Comparison of ENCODE assay signal across 19 mouse cellular contexts in genomic region chr8:71513018-71513754, GRCm38 (mm10). TPM values are rescaled to one million over a fixed set of nuclear protein-coding genes. Genes with fewer than 3 reads are reported as not detected.
DNase-seq lines count a peak whose midpoint lies in the region; ATAC-seq and TF ChIP-seq lines count a peak whose summit lies in the region.
"Had no signal": no experiment of that assay in that cellular context is flagged by ENCODE, and none has a peak within 500 bp of the region (broad histone marks: within the 10 kb centered on the region; RNA-seq: fewer than 3 reads in every experiment).

No protein-coding gene starts in this region.

- no peak for ATAC-seq in liver, embryonic 14.5 days (ENCODE audit: insufficient read depth)
- ATAC-seq in liver, embryonic 12.5 days: no peak
- ATAC-seq in granulocyte monocyte progenitor cell, adult 5-6 weeks (replicated peaks; ENCODE audit: poor library complexity, severe bottlenecking): 0 out of 2 replicates have a peak, but pooled peaks have one; percentile 34
- ATAC-seq: forebrain, postnatal 0 days; hindbrain, postnatal 0 days had no signal

- WGBS in heart, embryonic 10.5 days: 53% methylated on average over 15 of the region's 15 CpGs
- 29% methylated on average over 15 of the region's 15 CpGs for WGBS in liver, embryonic 14.5 days (ENCODE audit: insufficient replicate concordance)
- WGBS in liver, embryonic 12.5 days (ENCODE audit: insufficient replicate concordance): 41% methylated on average over 15 of the region's 15 CpGs

- no peaks in the 10 kb centered on the region for H3K9me3 ChIP-seq in heart, embryonic 10.5 days
- no peaks in the 10 kb centered on the region for H3K9me3 ChIP-seq in liver, embryonic 14.5 days (ENCODE audit: control insufficient read depth, low read length)
- no peaks in the 10 kb centered on the region for H3K9me3 ChIP-seq in liver, embryonic 12.5 days (replicated peaks)
- H3K9me3 ChIP-seq: liver, embryonic 15.5 days; midbrain, embryonic 10.5 days had no signal

- no peak overlapping the region for H3K4me2 ChIP-seq in liver, embryonic 14.5 days (ENCODE audit: low read depth)
- H3K4me2 ChIP-seq in liver, embryonic 12.5 days: no peak overlapping the region
- H3K4me2 ChIP-seq: liver, embryonic 15.5 days had no signal

- H3K27ac ChIP-seq in heart, embryonic 10.5 days: 0 out of 2 replicates have a peak overlapping the region, but pooled peaks have one; percentile 57
- no peak overlapping the region for H3K27ac ChIP-seq in liver, embryonic 14.5 days
- H3K27ac ChIP-seq in liver, embryonic 12.5 days: no peak overlapping the region
- H3K27ac ChIP-seq: hindbrain, postnatal 0 days; liver, embryonic 15.5 days; midbrain, embryonic 10.5 days had no signal

- TF ChIP-seq EP300 in liver, embryonic 14.5 days (IDR thresholded peaks at IDR 0.05; ENCODE audit: low read depth): no peak

- peaks cover 25% of the 10 kb centered on the region for H3K4me1 ChIP-seq in heart, embryonic 10.5 days
- peaks cover 5 to 7% of the 10 kb centered on the region in 2 experiments; a peak in 3 of 4 replicates for H3K4me1 ChIP-seq in liver, embryonic 14.5 days (replicated peaks; ENCODE audit: control insufficient read depth in 2 of 2, insufficient read depth in 2 of 2, low read length in 1 of 2)
- peaks cover 32% of the 10 kb centered on the region for H3K4me1 ChIP-seq in liver, embryonic 12.5 days

- no peaks in the 10 kb centered on the region for H3K36me3 ChIP-seq in heart, embryonic 10.5 days
- no peaks in the 10 kb centered on the region for H3K36me3 ChIP-seq in liver, embryonic 14.5 days (replicated peaks; ENCODE audit: control insufficient read depth, insufficient read depth, low read depth)
- no peaks in the 10 kb centered on the region for H3K36me3 ChIP-seq in liver, embryonic 12.5 days
- H3K36me3 ChIP-seq: liver, embryonic 15.5 days; midbrain, embryonic 10.5 days had no signal

- 0 out of 2 replicates have a peak, but pooled peaks have one; percentile 8 for TF ChIP-seq CTCF in liver, embryonic 14.5 days (IDR thresholded peaks at IDR 0.05; ENCODE audit: low read depth)

- no peak overlapping the region for H3K4me3 ChIP-seq in heart, embryonic 10.5 days
- no peak overlapping the region for H3K4me3 ChIP-seq in liver, embryonic 14.5 days (ENCODE audit: insufficient read depth in 1 of 2, low read depth in 2 of 2, low read length in 2 of 2)
- H3K4me3 ChIP-seq in liver, embryonic 12.5 days: no peak overlapping the region
- H3K4me3 ChIP-seq: erythroblast, embryonic 14.5 days; liver, embryonic 15.5 days; midbrain, embryonic 10.5 days had no signal

- H3K9ac ChIP-seq in liver, embryonic 14.5 days (replicated peaks): no peak overlapping the region
- H3K9ac ChIP-seq in liver, embryonic 12.5 days: no peak overlapping the region
- H3K9ac ChIP-seq: forebrain, postnatal 0 days; liver, embryonic 15.5 days had no signal

- peaks cover 38% of the 10 kb centered on the region for H3K27me3 ChIP-seq in heart, embryonic 10.5 days (ENCODE audit: insufficient read depth, poor library complexity, severe bottlenecking)
- H3K27me3 ChIP-seq in liver, embryonic 14.5 days (ENCODE audit: control insufficient read depth, insufficient read depth, low read length): peaks cover 8% of the 10 kb centered on the region
- peaks cover 34% of the 10 kb centered on the region for H3K27me3 ChIP-seq in liver, embryonic 12.5 days (replicated peaks)

- no peak for DNase-seq in heart, embryonic 10.5 days (ENCODE audit: low spot score)
- no peak for DNase-seq in heart, postnatal 10 days
- no peak for DNase-seq in liver, embryonic 14.5 days (ENCODE audit: low read depth in 3 of 3, low spot score in 3 of 3)
- DNase-seq in lung, postnatal 4 days: peak; percentile 36 to 60
- no peak for DNase-seq in neural tube, embryonic 10.5 days (ENCODE audit: extremely low spot score, low spot score)
- DNase-seq in embryo, embryonic 10.5 days (ENCODE audit: low spot score): no peak
- DNase-seq: cerebellum, adult 18-20 months; embryo, embryonic 11 days; forebrain, postnatal 0 days; gastrocnemius, postnatal 36 days; heart, postnatal 36 days; left cerebral cortex, postnatal 4 days had no signal

- intact Hi-C loops in heart, postnatal 10 days (cut with DNase I): no loop called here

RNA-seq across cellular contexts. Expression of gene Plvap, which starts 1.6 kb away (rescaled TPM):
- 174 and 198 TPM in 2 replicates for polyA plus RNA-seq in heart, embryonic 10.5 days (2016; fragmentation: Nextera tagmentation; extraction: Ambion mirVana)
- total RNA-seq in heart, postnatal 10 days (2021): 10 to 100 TPM; 21.8 to 22.0 TPM
- polyA plus RNA-seq in liver, embryonic 14.5 days (2012; rRNA removed): 15.4 and 16.8 TPM in 2 replicates
- polyA plus RNA-seq in liver, embryonic 14.5 days (2014; fragmentation: Nextera tagmentation; extraction: Ambion mirVana): 15.9 and 18.4 TPM in 2 replicates
- polyA plus RNA-seq in liver, embryonic 12.5 days (2016; fragmentation: Nextera tagmentation; extraction: Ambion mirVana): 44.8 and 46.7 TPM in 2 replicates
- not detected in 2 replicates for total RNA-seq in granulocyte monocyte progenitor cell, adult 5-6 weeks (2014; fragmentation: Nextera tagmentation)
- total RNA-seq in granulocyte monocyte progenitor cell, adult 5-6 weeks (2017): 0.10 and 0.43 TPM in 2 replicates

RNA-seq across cellular contexts. Expression of gene Ccdc194, which starts 12.3 kb away (rescaled TPM):
- 0.99 and 1.3 TPM in 2 replicates for polyA plus RNA-seq in heart, embryonic 10.5 days (2016; fragmentation: Nextera tagmentation; extraction: Ambion mirVana)
- total RNA-seq in heart, postnatal 10 days (2021): under 1 TPM in 1 of 2 experiments, not detected in 1; 0.17 TPM
- polyA plus RNA-seq in liver, embryonic 14.5 days (2012; rRNA removed): 0.09 and 0.11 TPM in 2 replicates
- 0.19 TPM in 1 of 2 replicates, not detected in the other for polyA plus RNA-seq in liver, embryonic 14.5 days (2014; fragmentation: Nextera tagmentation; extraction: Ambion mirVana)
- polyA plus RNA-seq in liver, embryonic 12.5 days (2016; fragmentation: Nextera tagmentation; extraction: Ambion mirVana): 0.30 and 0.57 TPM in 2 replicates
- total RNA-seq in granulocyte monocyte progenitor cell, adult 5-6 weeks (2014; fragmentation: Nextera tagmentation): not detected in 2 replicates
- not detected in 2 replicates for total RNA-seq in granulocyte monocyte progenitor cell, adult 5-6 weeks (2017)
- total RNA-seq: gastrocnemius, postnatal 36 days; heart, postnatal 36 days; hindbrain, postnatal 0 days; layer of hippocampus, adult 8-10 months; left cerebral cortex, postnatal 4 days had no signal
- polyA plus RNA-seq: erythroblast, embryonic 14.5 days had no signal

RNA-seq across cellular contexts. Expression of gene Bst2, which starts 24.1 kb away (rescaled TPM):
- polyA plus RNA-seq in heart, embryonic 10.5 days (2016; fragmentation: Nextera tagmentation; extraction: Ambion mirVana): 16.8 and 20.7 TPM in 2 replicates
- total RNA-seq in heart, postnatal 10 days (2021): 10 to 100 TPM; 13.0 to 13.5 TPM
- 41.1 and 44.4 TPM in 2 replicates for polyA plus RNA-seq in liver, embryonic 14.5 days (2012; rRNA removed)
- polyA plus RNA-seq in liver, embryonic 14.5 days (2014; fragmentation: Nextera tagmentation; extraction: Ambion mirVana): 12.2 and 14.2 TPM in 2 replicates
- polyA plus RNA-seq in liver, embryonic 12.5 days (2016; fragmentation: Nextera tagmentation; extraction: Ambion mirVana): 28.7 and 29.4 TPM in 2 replicates
- 47.0 and 55.7 TPM in 2 replicates for total RNA-seq in granulocyte monocyte progenitor cell, adult 5-6 weeks (2014; fragmentation: Nextera tagmentation)
- total RNA-seq in granulocyte monocyte progenitor cell, adult 5-6 weeks (2017): 49.1 and 58.3 TPM in 2 replicates

RNA-seq across cellular contexts. Expression of gene Gtpbp3, which starts 25.3 kb away (rescaled TPM):
- polyA plus RNA-seq in heart, embryonic 10.5 days (2016; fragmentation: Nextera tagmentation; extraction: Ambion mirVana): 13.2 and 14.7 TPM in 2 replicates
- 10 to 100 TPM; 19.7 to 22.1 TPM for total RNA-seq in heart, postnatal 10 days (2021)
- 9.2 and 10.0 TPM in 2 replicates for polyA plus RNA-seq in liver, embryonic 14.5 days (2012; rRNA removed)
- 1.3 and 1.8 TPM in 2 replicates for polyA plus RNA-seq in liver, embryonic 14.5 days (2014; fragmentation: Nextera tagmentation; extraction: Ambion mirVana)
- polyA plus RNA-seq in liver, embryonic 12.5 days (2016; fragmentation: Nextera tagmentation; extraction: Ambion mirVana): 9.3 and 9.6 TPM in 2 replicates
- 3.5 and 12.4 TPM in 2 replicates for total RNA-seq in granulocyte monocyte progenitor cell, adult 5-6 weeks (2014; fragmentation: Nextera tagmentation)
- 13.5 and 21.5 TPM in 2 replicates for total RNA-seq in granulocyte monocyte progenitor cell, adult 5-6 weeks (2017)

RNA-seq across cellular contexts. Expression of gene Ano8, which starts 27.4 kb away (rescaled TPM):
- 0.73 and 2.7 TPM in 2 replicates for polyA plus RNA-seq in heart, embryonic 10.5 days (2016; fragmentation: Nextera tagmentation; extraction: Ambion mirVana)
- 10 to 100 TPM; 14.6 to 15.3 TPM for total RNA-seq in heart, postnatal 10 days (2021)
- 1.4 and 1.7 TPM in 2 replicates for polyA plus RNA-seq in liver, embryonic 14.5 days (2012; rRNA removed)
- polyA plus RNA-seq in liver, embryonic 14.5 days (2014; fragmentation: Nextera tagmentation; extraction: Ambion mirVana): 0.14 and 0.15 TPM in 2 replicates
- 1.2 TPM in 2 replicates for polyA plus RNA-seq in liver, embryonic 12.5 days (2016; fragmentation: Nextera tagmentation; extraction: Ambion mirVana)
- 0.43 and 2.5 TPM in 2 replicates for total RNA-seq in granulocyte monocyte progenitor cell, adult 5-6 weeks (2014; fragmentation: Nextera tagmentation)
- total RNA-seq in granulocyte monocyte progenitor cell, adult 5-6 weeks (2017): 1.9 and 4.5 TPM in 2 replicates

Comparison
In these comparisons a context has a peak if more than half of its experiments do, and no peak if none do; other contexts are left out.
1. DNase-seq: peak in lung, postnatal 4 days (2 of 2); none in heart, embryonic 10.5 days (single experiment), heart, postnatal 10 days (0 of 2), liver, embryonic 14.5 days (0 of 3), neural tube, embryonic 10.5 days (single experiment) and embryo, embryonic 10.5 days (single experiment).